Mouse (Mus musculus) cerebellum, postnatal 14 days (tissue): ENCODE results near the gene Irx3.

Experiments used
- DNase-seq, 2 experiments: peaks; one replicate each; pipeline ENCODE4 v3.0.0; 2021; ENCODE audit warnings: mixed read lengths in 2 of 2

Gene Irx3

DNA sequence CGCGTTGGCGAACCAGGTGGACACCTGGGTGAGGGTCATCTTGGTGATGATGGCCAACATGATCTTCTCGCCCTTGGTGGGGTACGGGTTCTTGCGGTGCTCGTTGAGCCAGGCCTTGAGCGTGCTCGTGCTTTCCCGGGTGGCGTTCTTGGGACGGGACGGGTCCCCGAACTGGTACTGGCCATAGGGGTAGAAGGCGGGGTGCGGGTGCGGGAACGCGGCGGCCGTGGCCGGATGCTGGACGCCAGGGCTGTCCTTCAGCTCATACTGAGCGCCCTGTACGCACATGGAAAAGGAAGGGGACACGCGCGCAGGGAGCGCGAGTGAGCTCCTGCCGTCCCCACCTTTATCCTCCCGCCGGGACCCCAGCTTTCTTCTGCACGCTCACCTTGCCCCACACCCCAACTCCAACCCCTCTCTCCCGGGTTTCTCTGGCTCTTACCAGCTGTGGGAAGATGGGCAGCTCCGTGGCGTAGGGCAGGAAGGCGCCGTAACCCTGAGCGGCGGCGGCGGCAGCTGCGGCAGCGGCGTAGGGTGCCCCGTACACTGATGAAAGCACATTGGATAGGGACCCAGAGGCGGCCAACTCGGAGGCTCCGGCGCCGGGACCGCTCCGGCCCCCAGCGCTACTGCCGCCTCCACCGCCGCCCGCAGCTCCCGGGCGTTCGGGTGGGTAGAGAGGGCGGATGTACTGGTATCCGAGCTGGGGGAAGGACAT is 1.2 kb downstream of the Irx3 start:
- peak in 1 of 2 experiments; percentile 38 for DNase-seq

DNA sequence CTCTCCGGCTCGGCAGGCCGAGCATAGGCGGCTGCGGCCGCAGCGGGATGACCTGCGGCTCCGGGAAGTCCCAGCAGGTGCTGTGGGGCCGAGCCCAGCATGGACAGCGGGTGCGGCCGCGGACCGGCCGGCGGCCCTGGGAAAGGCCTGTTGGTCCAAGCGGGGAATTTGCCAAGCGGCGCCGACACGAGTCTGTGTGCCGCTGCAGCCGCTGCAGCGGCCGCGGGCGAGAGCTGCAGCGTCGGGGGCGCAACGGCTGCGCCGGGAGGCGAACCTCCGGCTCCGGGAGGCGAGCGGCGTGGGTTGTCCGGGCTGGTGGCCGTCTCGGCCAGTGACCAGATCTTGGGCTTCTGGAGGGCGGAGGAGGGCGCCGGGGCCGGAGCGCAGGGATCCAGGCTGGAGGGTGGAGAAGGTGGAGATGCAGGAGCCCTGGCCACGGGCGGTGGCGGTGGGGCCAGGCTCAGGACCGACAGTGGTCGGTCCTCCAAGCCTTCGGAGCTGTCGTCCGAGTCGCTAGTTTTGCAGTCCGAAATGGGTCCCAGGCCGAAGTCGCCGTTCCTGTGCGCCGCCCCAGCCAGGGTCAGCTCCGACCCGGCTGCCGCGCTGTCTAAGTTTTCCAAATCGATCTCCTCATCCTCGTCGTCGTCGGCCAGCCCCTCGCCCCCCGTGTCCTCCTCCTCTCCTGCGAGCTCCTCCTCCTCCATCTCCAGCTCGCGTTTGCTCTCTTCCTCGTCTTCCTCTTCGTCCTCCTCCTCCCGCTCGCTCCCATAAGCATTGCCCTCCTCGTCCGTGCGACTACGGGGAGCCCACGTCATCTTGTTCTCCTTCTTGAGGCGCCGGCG is 2.0 kb downstream of the Irx3 start:
- DNase-seq: peak; percentile 43 to 48

DNA sequence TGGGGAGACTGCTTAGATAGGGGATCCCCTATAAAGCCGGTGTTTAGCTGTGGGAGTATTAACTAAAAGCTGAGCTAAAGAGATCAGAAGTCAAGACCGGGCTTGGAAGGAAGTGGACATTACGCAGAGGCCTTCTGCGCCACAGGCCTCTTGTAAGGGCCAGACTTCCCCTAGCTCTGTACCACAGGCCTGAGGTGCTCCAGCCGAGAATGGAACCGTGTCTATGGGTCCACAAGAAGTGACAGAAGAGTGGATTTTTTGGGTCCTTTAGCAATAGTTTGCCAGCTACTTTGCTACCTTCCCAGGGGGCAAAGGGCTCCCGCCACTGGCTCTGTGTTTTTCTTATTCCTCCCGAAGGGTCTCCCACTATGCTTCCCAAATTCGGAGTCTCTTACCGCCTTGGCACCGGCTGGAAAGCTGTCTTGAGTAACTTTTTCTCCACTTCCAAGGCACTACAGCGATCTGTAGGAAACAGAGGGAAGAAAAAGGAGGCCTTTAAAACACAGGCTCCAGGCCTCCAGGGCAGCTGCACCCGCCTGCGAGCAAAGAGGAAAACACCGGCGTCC is 2.8 kb downstream of the Irx3 start:
- no peak for DNase-seq

DNA sequence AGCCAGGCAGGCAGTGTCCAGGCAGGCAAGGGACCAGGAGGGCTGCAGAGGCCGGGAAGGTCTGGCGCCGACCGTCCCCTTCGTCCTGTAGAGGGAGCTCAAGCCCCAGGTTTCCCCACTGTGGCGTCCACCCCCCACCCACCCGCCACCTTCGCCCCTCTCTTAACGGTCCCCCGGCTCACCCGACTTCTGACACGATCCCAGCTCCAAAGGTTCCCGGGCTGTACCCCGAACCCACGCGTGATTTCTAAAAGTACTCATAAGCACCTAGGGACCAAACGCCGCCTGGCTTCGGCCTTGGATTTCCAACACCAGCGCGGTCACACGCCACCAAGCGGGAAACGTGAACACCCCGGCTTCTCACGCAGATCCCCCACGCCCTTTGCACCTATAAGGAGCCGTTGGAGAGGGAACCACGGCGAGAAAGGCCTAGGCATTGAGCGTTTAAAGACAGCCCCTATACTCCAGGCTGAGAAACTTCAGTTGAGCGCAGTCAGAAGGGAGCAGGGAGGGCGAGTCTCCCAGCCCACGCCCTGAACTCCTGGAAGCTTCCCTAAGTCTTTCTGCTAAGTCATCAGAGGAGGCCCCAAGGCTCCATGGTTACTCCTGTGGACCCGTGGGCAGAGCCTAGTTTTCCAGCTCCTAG is 4.1 kb downstream of the Irx3 start:
- peak; percentile 77 to 79 for DNase-seq

DNA sequence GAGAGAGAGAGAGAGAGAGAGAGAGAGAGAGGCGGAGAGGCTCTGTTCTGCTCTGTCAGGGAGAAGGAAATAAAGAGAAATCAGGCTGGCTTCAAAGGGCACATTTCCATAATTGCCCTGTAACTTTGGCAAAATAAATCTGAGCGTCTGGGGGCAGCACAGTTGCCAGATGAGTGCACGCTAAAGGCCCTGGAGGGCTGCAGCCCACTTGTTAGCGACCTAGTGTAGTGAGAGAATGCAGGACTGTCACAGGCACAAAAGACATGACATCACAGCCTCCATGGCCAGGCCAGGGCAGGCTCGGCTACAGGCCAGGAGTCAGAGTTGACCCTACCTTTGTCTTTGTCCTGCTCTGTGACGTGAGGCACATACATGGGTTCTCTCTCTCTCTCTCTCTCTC is 8.0 kb downstream of the Irx3 start:
- DNase-seq: no peak

DNA sequence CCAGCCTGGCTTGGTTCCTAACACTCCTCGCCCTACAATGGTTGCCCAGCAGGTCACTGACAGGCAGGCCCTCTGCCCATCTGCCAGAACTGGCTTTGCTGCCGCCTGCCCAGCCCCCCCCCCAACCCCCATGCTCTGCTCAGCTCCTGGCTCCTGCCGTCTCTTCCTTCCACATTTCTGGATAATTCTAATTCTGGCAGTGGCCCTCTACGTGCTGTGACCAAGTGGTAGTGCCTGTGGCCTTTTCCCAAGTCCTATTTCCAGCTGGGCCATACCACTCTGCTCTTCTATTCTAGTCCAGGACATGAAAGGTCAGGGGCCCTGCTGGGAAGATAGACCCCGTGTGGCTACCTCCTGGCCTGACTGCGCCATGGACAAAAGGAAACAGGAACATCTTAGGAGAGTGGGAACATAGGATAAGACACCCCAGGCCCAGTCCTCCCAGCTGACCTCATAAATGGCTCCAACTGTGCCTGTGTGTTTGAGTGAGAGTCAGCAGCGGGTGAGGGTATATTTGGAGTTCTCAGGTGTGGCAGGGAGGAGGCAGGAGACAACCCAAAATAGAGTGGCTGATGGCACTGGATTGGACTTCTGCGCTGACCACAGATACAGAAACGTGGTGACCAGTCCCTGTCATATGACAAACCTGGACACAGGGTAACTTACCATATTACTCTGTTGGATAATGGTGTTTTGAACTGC is 14.5 kb downstream of the Irx3 start:
- DNase-seq: peak; percentile 82 to 94

DNA sequence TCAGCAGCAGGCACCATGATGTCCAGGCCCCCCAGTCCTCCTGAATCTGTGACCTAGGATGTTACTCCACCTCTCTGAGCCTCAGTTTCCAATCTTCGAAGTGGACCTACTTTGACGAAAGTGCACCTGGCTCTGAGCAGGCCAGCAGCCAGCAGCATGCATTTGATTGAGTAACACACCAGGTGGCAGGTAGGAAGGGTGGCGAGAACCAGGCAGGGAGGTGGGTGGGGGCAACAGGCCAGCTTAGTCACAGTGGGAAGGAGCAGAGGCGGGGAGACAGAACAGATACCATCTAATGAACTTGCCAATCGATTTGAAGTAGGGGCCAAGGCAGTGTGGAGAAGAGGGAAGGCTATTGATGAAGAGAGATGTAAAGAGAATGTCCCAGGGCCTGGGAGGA is 18.9 kb downstream of the Irx3 start:
- DNase-seq: no peak

DNA sequence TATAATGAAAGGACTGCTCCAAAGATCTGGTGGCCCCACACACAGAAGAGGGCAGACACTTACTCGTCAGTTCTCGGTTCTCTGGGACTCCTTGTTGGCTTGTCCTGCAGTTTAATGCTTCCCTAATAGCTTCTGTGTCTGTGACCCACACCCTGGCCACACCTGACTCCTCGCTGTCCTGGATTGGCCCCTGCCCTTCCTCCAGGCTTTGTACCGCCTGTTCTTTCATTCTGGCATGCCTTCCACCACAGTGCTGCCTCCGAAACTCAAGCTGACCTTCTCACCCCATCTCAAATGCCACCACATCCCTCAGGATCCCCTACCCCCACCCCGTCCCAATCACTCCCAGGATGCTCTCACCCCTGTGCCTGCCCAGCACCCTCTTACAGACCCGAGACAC is 19.7 kb downstream of the Irx3 start:
- no peak for DNase-seq

DNA sequence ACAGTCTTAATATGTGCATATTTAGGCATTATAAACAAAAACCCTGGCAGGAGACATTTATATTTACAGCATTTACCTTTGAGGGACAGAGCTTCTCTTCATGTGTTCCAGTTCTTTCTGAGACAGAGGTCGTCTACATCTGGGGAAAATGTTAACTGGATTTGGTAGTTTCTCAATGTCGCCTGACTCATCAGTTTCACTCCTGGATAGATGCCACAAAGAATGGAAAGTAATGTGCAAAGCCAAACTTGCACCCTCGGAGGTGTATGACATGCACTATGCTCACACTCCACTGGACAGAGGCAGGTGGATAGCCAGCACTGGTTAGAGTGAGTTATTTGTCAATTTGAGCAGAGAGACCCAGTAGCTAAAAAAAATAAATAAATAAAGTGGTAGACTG is 21.2 kb downstream of the Irx3 start:
- DNase-seq: no peak

DNA sequence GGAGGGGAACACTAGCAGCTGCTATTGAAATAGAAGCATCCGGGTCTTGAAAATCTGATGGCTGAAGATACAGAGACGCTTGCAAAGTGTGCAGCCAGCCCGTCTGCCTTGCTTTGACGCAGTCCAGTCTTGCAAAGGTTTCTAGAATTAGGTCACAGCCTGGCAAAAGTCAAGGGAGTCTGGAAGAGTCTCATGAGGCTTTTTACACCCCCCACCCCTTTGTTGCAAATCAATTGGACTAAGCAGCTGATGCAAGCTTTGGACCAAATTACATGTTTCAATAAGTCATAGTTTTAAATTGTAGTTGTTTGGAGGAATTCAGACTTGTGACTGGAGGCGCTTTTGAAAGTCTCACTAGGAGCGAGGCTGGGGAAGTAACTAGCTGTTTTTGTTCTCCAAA is 33.0 kb downstream of the Irx3 start:
- no peak for DNase-seq

DNA sequence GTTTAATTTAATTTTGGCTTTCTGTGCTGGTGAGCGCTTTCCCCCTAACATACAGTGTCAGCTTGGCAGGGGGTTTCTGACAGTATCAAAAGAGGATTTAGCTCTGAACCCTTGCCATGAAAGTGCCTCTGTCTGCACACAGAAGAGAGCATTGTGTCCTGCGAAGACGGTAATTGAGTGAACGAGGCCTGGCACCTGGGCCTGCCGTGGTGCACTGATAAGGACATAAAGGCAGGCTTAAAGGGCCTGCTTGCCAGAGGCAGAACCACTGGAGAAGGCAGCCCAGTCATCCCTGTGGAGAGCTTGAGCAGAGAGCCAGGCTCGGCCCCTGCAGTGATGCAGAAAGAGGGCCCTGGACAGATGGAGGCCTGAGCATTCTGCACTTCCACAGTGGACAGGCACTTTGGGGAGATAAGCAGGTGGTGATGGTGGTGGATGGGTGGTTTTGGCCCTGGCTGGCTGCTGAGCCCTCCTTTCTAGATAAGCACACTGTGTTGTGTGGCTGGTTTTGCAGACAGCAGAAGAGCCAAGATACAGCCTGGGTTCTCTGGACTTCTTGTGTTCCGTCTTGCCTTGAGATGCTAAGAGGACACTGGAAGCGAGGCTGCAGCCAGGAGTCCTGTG is 36.3 kb downstream of the Irx3 start:
- DNase-seq: no peak

DNA sequence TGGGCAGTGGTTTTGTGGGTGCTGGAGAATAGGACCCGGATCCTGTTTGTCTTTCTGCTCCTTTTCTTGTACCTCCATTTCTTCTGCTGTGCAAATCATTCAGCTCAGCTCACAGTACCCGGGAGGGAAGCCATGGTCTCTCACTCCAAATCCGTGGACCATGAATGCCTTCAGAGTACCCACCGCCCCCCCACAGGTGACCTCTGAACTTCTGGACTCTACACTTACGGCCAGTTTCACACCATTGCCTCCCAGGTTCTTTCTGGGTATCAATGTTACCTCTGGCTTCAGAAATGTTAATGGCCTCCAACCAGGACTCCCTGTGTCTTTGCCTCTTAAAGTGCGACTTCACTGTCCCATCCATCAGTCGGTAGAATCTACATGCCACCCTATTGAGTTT is 46.3 kb downstream of the Irx3 start:
- DNase-seq: no peak

DNA sequence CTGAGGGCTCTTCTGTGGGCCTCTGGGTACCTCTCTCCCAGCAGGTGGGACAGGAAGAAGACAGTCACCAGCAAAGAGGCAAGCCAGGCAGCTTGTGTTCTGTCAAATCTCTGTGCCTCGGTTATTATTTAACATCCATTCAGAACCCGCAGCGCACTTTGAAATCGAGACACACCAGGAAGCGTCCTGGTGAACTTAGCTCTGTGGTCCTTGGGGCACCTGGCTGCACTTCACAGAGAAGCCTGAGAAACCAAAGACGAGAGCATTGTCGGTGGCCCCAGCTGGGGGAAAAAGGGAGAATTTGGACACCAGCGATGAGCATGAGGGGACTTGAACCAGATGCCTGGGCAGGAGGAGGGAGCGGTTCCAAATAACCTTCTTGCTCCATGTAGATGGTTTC is 46.8 kb downstream of the Irx3 start:
- no peak for DNase-seq

DNA sequence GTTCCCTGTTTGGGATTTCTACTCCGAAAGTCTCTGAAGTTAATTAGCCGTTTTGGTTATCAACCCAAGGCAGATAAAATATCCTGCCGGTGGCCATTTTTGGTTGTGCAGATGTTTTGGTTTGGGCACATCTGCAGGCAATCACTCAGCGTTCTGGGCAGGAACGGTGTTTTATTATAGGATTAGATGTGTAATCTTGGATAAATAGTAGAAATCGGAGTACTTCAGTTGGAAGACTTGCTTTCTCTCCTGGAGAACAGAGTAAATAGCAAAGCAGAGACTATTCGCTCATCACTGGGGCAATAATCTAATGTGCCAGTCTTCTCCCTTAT is 51.1 kb downstream of the Irx3 start:
- DNase-seq: no peak

DNA sequence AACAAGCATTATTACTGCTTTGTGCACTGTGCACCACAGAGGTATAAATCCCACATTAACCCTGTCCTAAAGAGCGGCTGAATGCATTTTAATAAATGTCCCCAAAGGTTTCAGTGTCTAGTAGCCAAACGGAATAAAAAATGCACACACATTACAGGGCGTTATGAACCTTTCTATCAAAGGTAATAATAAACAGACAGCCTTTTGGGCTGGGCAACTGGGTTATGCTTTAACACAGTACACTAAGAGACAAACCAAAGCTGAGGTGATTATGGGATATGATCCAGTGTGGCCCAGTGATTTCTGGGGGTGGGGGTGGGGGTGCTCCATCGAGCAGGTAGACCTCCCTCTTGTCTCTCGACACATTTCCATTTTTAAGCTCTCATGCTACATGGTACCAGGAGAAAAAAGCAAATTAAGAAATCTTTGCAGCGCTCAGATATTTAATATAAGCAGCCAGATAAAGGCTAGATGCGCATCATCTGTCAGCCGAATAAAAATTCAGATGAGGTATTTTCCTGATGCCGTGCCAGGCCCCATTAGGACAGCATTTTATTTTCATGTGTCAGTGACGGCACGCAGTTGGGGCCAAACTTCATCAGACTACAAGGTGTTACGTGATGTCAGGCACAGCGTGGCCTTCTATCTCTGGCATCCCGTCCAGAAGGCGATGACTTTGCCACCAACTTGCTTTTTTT is 51.6 kb downstream of the Irx3 start:
- DNase-seq: no peak

DNA sequence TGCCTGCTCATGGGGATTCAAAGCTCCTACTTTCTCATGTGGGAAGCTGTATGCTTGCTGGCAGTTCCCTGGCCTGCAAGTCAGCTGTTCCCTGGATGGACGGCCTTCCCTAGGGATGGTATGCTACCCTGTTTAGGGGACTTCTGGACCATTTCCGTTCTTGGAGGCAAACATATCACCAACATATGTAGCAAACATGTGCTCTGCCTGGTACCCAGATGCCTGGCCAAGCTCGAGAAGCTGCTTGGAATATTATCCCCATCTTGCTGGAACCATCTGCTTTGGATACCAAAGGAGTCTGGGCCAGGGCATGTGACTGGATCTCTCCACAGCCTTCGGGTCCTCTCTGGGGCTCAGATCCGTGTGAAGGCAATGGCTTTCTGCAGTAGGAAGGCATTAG is 52.5 kb downstream of the Irx3 start:
- peak; percentile 15 to 25 for DNase-seq
